Mouse (Mus musculus) limb, embryonic 12.5 days (tissue): ENCODE measurements around the gene Hipk3. TPM values are rescaled to one million over a fixed set of nuclear protein-coding genes. Genes with fewer than 3 reads are reported as not detected.

ENCODE experiments used
- ATAC-seq: fragments of 200-750 bp; cut with Nextera tagmentation; 2 replicates; pipeline ENCODE4 v1.8.0; 2017; ENCODE audit warnings: low read depth, moderate TSS enrichment; ENCODE audit not compliant: insufficient number of reproducible peaks, insufficient read depth, low FRiP score, low TSS enrichment
- H3K27ac ChIP-seq: fragments of 300-500 bp; sonication (generic); 2 replicates; pipeline ENCODE4 v1.5.1; 2016; ENCODE audit warnings: mild to moderate bottlenecking, moderate library complexity
- H3K27me3 ChIP-seq: fragments of 300-500 bp; sonication (generic); 2 replicates; pipeline ENCODE4 v1.6.1; 2016; ENCODE audit warnings: mild to moderate bottlenecking, moderate library complexity
- H3K36me3 ChIP-seq: fragments of 300-500 bp; sonication (generic); 2 replicates; pipeline ENCODE4 v1.6.1; 2016; ENCODE audit warnings: mild to moderate bottlenecking, moderate library complexity
- H3K4me1 ChIP-seq: fragments of 300-500 bp; sonication (generic); replicated peaks from 2 replicates; pipeline ENCODE4 v1.6.1; 2016
- H3K4me2 ChIP-seq: fragments of 300-500 bp; sonication (generic); 2 replicates; pipeline ENCODE4 v1.6.1; 2016; ENCODE audit warnings: mild to moderate bottlenecking, moderate library complexity
- H3K4me3 ChIP-seq: fragments of 300-500 bp; sonication (generic); replicated peaks from 2 replicates; pipeline ENCODE4 v1.5.1; 2016; ENCODE audit warnings: mild to moderate bottlenecking
- H3K9ac ChIP-seq: fragments of 300-500 bp; sonication (generic); replicated peaks from 2 replicates; pipeline ENCODE4 v1.6.1; 2016; ENCODE audit warnings: mild to moderate bottlenecking, moderate library complexity
- H3K9me3 ChIP-seq: fragments of 300-500 bp; sonication (generic); 2 replicates; pipeline ENCODE4 v1.6.1; 2016; ENCODE audit warnings: mild to moderate bottlenecking, moderate library complexity
- WGBS: fragments of 180-500 bp; shearing (Covaris S2); methylation state at CpG from one replicate; pipeline ENCODE4 v1.1.7; 2016; 5-methylcytosine and 5-hydroxymethylcytosine counted together
- polyA plus RNA-seq: library from polyadenylated mRNA; unstranded; fragments of >200 nt; fragmentation: Nextera tagmentation; extraction: Ambion mirVana; gene quantifications from 2 replicates; pipeline ENCODE4 v1.2.1, GENCODE M21; 2016

Hipk3 gene
- polyA plus RNA-seq, 1 experiment from 2014 or later: 16.2 TPM

DNA sequence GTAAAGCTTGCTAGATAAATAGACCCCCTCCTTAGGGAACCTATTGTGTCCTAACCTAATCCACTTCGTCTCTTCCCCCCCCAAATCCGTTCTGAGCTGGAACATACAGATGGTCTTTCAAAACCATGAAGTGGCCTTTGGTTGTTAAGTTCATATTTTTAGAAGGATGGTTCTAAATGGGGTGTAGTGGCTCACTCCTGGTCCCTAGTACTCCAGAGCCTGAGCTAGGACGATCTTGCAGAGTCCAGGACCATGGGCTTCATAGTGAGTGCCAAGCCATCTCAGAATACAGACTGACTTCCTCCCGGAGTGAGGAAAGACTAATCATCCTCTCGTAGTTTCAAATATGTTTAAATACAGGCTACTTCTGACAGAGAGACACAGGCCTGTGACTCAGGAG is 2.0 kb upstream of the Hipk3 start:
- ATAC-seq: no peak
- H3K4me3 ChIP-seq: no peak overlapping the region

DNA sequence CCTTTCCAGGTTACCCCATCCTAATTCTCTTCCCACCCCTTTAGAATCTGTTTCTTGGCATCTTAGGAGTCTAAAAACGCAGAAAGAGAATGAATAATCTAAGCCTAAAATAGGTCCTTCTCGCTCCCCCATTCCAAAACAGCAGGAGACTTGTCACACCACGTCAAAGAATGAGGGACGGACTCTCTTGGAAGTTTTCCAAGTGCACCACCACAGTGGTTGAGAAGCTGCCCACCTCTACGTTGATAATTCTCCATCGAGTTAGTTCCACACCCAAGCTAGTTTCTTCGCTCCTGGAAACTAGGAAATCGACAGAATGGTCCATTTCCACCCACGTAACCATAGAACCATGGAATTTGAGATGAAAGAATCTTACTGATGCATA is 547 bp upstream of the Hipk3 start:
- Histone ChIP-seq H3K27me3 (peaks cover 4% of the 10 kb centered on the region; the same call in 1 of the 2 replicates), H3K4me1 (peaks cover 24% of the 10 kb centered on the region), H3K36me3 (no peaks in the 10 kb centered on the region), H3K4me3 (peak overlapping the region; percentile 91), H3K9me3 (no peaks in the 10 kb centered on the region), H3K27ac (peak overlapping the region; percentile 98; the same call in 1 of the 2 replicates), H3K4me2 (peak overlapping the region; percentile 73), H3K9ac (peak overlapping the region; percentile 97)
- no peak for ATAC-seq
- WGBS: 14% methylated on average over 9 of the region's 9 CpGs

More for the DNA sequence above, 2.0 kb upstream of the Hipk3 start:
- 57% methylated on average over 5 of the region's 5 CpGs for WGBS
- H3K4me2 ChIP-seq: no peak overlapping the region
- no peaks in the 10 kb centered on the region for H3K36me3 ChIP-seq
- H3K9me3 ChIP-seq: no peaks in the 10 kb centered on the region
- H3K27me3 ChIP-seq: peaks cover 4% of the 10 kb centered on the region; the same call in 1 of the 2 replicates
- no peak overlapping the region for H3K9ac ChIP-seq
- H3K4me1 ChIP-seq: peaks cover 24% of the 10 kb centered on the region
- no peak overlapping the region for H3K27ac ChIP-seq

DNA sequence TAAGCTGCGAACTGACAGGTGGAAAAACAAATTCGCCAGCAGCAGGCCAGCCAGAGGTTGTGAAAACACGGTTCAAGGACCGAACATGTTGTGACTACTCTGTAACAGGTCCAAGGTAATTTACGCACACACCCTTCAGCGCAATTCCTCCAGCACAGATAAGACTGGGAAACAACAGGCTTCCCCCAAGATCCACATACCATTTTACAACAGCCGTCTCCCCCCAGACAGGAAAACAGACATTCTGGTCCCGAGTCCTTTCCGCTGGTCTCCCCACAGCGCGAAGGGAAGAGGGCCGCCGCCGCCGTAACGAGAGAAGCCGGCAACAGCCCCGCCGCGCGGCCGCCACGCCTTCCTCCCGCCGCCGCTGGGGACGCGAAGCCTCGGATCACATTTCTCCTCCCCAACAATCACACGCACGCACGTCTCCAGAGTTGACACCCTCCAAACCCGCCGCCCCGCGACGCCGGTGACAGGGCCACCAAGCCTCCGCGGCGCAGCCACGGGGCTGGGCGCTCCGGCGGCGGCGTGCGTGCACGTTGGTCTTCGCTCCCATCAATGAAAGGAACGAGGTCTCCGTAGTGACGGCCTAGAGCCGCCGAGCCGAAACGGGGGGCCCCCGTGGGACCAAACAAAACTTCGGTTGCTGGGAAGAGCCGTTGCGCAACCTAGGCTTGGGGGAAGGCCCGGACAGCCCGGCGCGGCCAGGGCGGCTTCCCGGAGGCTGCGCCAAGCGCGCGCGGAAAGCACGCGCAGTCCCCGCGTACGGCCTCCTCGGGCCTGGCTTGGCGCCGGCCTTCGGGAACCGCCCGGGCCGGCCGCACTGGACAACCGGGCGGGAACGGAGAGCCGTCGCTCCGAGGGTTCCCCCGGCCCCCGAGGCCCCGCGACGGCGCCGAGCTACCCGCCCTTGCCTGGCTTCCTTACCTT is 960 bp downstream of the Hipk3 start:
- 0% methylated on average over 99 of the region's 99 CpGs for WGBS
- Histone ChIP-seq H3K27me3 (peaks cover 4% of the 10 kb centered on the region; the same call in 1 of the 2 replicates), H3K4me2 (peak overlapping the region; percentile 73), H3K9me3 (no peaks in the 10 kb centered on the region), H3K9ac (peak overlapping the region; percentile 97), H3K4me1 (peaks cover 24% of the 10 kb centered on the region), H3K27ac (peak overlapping the region; percentile 98), H3K4me3 (peak overlapping the region; percentile 91), H3K36me3 (no peaks in the 10 kb centered on the region)
- ATAC-seq: peak; percentile 58

DNA sequence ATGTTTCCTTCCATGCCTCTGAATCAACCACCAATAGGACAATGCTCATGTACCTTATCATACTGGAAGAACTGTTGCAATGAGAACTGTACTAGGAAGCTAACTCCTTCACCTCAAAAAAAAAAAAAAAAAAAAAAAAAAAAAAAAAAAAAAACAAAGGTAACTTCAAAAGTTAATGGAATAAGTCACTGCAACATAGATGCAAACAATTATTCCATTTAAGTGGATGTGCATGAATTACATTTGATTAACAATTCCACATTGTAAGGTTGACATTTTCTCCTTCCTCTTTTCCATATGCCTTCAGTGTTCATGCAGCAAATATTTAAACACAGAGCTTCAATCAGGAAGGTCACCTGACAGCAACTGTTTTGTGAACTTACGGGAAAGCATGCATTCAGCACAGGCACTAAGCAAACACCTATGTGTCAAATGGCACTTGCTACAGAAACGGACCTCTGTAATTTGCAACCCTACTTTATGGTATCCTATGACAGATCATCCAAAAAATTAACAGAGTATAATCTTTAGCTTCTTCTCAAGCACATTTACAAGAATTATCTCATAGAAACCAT is 2.9 kb downstream of the Hipk3 start:
- no peak overlapping the region for H3K4me3 ChIP-seq
- peaks cover 17% of the 10 kb centered on the region for H3K4me1 ChIP-seq
- peaks cover 4% of the 10 kb centered on the region; the same call in 1 of the 2 replicates for H3K27me3 ChIP-seq
- no peak overlapping the region for H3K9ac ChIP-seq
- no peak overlapping the region for H3K4me2 ChIP-seq
- H3K9me3 ChIP-seq: no peaks in the 10 kb centered on the region
- H3K36me3 ChIP-seq: no peaks in the 10 kb centered on the region
- no peak overlapping the region for H3K27ac ChIP-seq
- ATAC-seq: no peak
- 46% methylated on average over 2 of the region's 2 CpGs for WGBS

DNA sequence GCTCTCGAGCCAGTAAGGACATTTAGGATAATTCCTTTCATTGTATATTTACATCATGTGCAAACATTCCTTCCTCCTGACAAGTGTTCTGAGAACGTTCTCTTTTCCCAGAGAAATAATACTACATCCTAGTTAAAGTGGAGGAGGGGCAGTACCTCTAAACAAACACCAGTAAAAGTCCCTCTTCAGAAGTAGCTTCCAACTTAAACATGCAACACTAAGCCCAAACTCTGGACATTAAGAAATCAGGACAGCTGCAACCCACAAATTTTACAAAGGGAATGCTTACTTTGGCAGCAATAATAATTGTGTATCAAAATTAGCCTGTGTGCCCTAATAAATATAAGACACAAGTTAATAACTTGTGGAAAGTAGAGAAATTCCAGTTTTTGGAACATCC is 3.5 kb downstream of the Hipk3 start:
- peaks cover 4% of the 10 kb centered on the region; the same call in 1 of the 2 replicates for H3K27me3 ChIP-seq
- no peak overlapping the region for H3K9ac ChIP-seq
- H3K4me2 ChIP-seq: no peak overlapping the region
- H3K4me1 ChIP-seq: peaks cover 12% of the 10 kb centered on the region
- WGBS: 65% methylated on average over 2 of the region's 2 CpGs
- no peak overlapping the region for H3K4me3 ChIP-seq
- no peak for ATAC-seq
- no peaks in the 10 kb centered on the region for H3K36me3 ChIP-seq
- H3K9me3 ChIP-seq: no peaks in the 10 kb centered on the region
- no peak overlapping the region for H3K27ac ChIP-seq

DNA sequence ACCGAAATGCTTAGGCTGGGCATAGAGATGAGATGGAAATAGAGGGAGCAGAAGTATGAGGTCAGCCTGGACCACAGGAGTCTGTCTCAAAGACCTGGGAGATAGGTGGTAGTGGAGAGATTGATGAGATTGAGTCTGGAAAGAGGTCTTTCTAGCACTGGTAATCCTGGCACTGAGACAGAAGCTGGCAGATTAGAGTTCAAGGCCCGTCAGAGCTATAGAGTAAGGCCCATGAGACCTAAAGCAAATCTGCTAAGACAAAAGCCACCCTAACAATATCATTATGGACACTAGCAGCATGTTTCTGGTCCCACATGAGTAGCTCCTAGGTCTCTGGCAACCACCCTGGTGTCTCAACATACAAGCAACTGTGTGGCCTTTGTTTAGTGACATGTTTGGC is 4.4 kb downstream of the Hipk3 start:
- H3K27ac ChIP-seq: no peak overlapping the region
- no peaks in the 10 kb centered on the region for H3K27me3 ChIP-seq
- H3K4me1 ChIP-seq: peaks cover 3% of the 10 kb centered on the region
- H3K36me3 ChIP-seq: no peaks in the 10 kb centered on the region
- no peaks in the 10 kb centered on the region for H3K9me3 ChIP-seq
- 93% methylated on average over 2 of the region's 2 CpGs for WGBS
- H3K4me3 ChIP-seq: no peak overlapping the region
- H3K4me2 ChIP-seq: no peak overlapping the region
- H3K9ac ChIP-seq: no peak overlapping the region
- no peak for ATAC-seq

DNA sequence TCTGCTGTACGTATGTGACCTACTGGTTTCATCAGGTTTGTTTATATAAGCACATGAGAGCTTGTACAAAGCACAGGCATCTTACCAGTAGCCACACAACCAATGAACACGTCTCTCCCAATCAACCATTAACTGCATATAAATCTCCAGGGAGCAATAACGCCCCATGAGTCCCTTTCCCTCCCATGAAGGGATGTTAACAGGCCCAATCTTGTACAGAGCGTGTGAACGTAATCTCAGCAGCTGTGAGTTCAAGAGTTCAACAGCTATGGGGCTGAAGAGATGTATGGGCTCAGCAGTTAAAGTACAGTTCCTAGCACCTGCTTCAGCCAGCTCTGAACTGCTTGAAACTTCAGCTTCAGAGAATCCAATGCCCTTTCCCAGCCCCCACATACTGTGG is 9.8 kb downstream of the Hipk3 start:
- Histone ChIP-seq H3K4me2 (no peak overlapping the region), H3K9ac (no peak overlapping the region), H3K4me1 (peaks cover 6% of the 10 kb centered on the region), H3K4me3 (no peak overlapping the region), H3K27ac (no peak overlapping the region), H3K36me3 (no peaks in the 10 kb centered on the region), H3K27me3 (no peaks in the 10 kb centered on the region), H3K9me3 (no peaks in the 10 kb centered on the region)
- 26% methylated on average over 5 of the region's 5 CpGs for WGBS
- ATAC-seq: no peak; the same call in 1 of the 2 replicates

DNA sequence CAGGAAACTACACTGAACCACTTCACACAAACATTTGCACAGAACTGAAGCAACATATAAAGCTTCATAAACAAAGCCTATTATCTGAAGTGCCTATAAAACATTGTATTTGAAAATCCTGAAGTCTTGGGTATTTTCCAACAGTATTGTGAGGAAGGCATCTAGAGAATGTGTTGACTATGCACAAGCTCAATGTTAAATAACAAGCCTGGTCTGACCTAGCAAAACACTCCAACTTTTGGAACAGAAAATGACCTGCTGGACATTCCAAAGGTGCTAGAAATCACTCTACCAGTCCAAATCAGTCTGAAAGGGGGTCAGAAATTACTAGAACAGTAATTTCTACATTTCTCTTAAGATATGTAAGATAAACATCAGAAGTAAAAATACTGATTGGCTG is 12.1 kb downstream of the Hipk3 start:
- Histone ChIP-seq H3K4me3 (no peak overlapping the region), H3K4me2 (no peak overlapping the region), H3K9ac (no peak overlapping the region), H3K4me1 (peaks cover 6% of the 10 kb centered on the region), H3K27ac (no peak overlapping the region), H3K36me3 (no peaks in the 10 kb centered on the region), H3K27me3 (no peaks in the 10 kb centered on the region), H3K9me3 (no peaks in the 10 kb centered on the region)
- no peak for ATAC-seq

DNA sequence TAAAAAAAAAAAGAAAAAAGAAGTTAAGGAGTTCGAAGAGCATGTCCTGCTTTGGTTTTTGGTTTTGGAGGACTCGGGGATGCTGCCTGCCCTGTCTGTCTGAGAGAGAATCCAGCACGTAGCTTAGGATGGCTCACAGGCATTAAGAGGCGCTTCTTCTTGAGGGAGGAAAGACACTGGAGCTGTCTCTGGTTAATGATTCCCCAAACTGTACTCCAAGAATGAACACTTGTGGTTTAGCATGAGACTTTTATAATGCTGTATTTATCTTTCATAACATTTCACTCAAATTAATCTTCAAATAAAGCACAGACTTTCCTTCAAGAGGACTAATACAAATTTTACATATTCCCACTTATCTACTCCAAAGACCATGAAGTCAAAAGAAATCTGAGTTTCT is 15.2 kb downstream of the Hipk3 start:
- ATAC-seq: no peak
- Histone ChIP-seq H3K4me1 (no peaks in the 10 kb centered on the region), H3K27ac (no peak overlapping the region), H3K9me3 (no peaks in the 10 kb centered on the region), H3K27me3 (no peaks in the 10 kb centered on the region), H3K9ac (no peak overlapping the region), H3K4me3 (no peak overlapping the region), H3K36me3 (no peaks in the 10 kb centered on the region), H3K4me2 (no peak overlapping the region)
- WGBS: 86% methylated on average over 4 of the region's 4 CpGs

DNA sequence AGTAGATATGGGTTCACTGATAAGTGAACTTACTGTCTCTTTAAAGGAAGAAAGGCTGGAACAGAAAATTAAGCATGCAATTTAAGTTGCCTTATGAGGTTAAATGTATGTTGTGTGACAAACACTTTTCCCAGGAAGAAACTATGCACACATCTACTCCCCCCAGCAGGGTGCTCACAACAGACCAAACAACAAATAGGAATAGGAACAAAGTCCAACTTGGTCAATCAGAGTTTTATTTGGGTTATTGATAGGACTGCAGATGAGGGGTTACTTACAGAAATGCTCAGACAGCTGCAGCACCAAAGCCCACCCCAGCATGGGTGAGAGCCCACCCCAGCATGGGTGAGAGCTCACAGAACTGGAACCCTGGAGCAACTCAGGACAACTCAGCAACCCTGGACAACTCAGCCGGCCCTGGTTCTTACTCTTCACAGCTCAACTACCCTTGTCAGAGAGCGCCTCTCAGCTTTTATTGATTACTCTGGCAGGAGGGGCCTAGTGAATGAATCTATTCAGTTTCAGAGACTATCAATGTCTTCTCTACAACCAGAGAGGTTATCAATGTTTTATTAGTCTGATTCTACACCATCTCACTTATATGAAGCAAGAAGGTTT is 16.7 kb downstream of the Hipk3 start:
- 82% methylated on average over 2 of the region's 2 CpGs for WGBS
- no peak overlapping the region for H3K27ac ChIP-seq
- H3K4me1 ChIP-seq: no peaks in the 10 kb centered on the region
- H3K9ac ChIP-seq: no peak overlapping the region
- H3K9me3 ChIP-seq: no peaks in the 10 kb centered on the region
- H3K4me2 ChIP-seq: no peak overlapping the region
- no peak for ATAC-seq
- no peaks in the 10 kb centered on the region for H3K36me3 ChIP-seq
- H3K4me3 ChIP-seq: no peak overlapping the region
- H3K27me3 ChIP-seq: no peaks in the 10 kb centered on the region

DNA sequence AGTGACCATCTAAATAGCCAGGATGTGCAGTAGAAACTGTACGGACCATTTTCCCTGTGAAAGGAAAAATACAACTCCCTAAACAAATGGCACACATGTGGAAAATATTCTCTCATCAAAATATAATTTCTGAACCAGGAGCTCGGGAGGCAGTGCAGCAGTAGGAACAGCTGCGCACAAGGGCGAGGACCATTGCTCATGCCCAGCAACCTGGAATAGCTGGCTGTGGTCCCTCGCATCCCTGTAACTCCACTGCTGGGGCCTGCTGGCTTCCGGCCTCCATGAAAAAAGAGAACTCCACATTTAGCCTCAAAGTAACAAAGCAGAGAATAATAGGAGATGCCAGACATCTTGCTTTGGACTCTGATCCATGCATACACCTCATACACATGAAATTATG is 22.2 kb downstream of the Hipk3 start:
- peaks cover 10% of the 10 kb centered on the region for H3K36me3 ChIP-seq
- H3K9ac ChIP-seq: no peak overlapping the region
- WGBS: 82% methylated on average over 6 of the region's 6 CpGs
- H3K4me2 ChIP-seq: no peak overlapping the region
- ATAC-seq: no peak
- no peaks in the 10 kb centered on the region for H3K9me3 ChIP-seq
- no peaks in the 10 kb centered on the region for H3K27me3 ChIP-seq
- H3K4me1 ChIP-seq: 0 out of 2 replicates have a peak, but pooled peaks cover 6% of the 10 kb centered on the region
- no peak overlapping the region for H3K27ac ChIP-seq
- no peak overlapping the region for H3K4me3 ChIP-seq
